Mouse (Mus musculus) adrenal gland, adult (tissue): ENCODE data around the gene Cbr1.
A peak's percentile ranks its signal among the peaks of the same experiment; 100 is the strongest.

Experiments
- DNase-seq, 2 experiments: peaks; one replicate each; pipeline ENCODE4 v3.0.0; 2022 to 2023; ENCODE audit warnings: low spot score in 1 of 2; ENCODE audit not compliant: inconsistent age in 2 of 2

Gene Cbr1

DNA sequence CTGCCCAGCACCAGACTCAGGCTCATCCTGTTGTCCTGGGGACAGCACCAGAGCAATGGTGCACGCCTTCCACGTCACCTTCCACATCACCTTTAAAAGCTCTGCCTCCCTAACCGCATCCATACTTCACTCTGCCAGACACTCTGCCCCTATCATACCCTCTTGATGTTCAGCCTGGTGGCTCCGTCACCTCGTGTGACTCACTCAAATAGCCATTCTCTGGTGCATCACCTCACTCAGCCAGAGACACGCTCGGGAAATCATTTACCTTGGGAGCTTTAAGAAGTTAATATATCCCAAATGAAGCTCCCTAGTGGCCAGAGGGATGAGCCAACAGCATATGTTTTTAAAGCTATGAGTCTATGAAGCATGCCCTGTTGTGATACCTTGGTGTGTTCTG is 8.8 kb upstream of the Cbr1 start:
- peak in 1 of 2 experiments; percentile 73 for DNase-seq

DNA sequence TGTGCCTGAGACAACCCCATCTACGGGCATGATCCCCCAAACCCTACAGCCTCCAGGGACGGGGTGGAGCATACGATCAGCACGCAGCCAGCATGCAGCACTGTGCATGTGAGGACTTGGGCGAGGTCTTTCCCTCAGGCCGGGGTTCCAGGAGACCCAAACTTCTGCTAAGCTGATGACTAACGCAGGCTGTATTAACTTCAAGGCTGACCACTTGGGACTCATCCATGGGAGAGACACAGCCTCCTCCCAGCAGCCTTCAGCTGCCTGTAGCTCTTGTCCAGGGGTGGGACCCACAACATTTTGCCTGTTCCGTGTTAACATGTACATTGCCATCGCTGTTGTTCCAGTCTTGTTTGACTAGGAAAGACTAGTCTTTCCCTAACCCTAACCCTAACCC is 8.1 kb upstream of the Cbr1 start:
- peak; percentile 53 to 79 for DNase-seq

DNA sequence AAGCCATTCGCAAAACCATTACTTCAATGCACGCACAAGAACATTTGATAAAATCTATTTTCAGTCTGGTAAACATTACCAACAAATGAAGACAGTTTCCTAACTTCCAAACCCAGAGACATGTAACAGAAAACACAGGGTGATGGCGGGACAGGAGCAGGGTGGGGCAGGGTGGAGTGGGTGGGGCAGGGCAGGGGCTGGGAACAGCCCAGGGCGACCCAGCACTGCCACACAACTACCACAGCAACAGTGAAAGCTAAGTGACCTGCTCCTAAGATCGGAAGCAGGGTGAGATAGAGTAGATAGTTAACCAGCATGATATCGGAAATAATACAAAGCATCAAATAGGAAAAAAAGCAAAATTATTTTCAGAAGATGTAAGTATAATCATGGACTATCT is 6.2 kb upstream of the Cbr1 start:
- no peak for DNase-seq

DNA sequence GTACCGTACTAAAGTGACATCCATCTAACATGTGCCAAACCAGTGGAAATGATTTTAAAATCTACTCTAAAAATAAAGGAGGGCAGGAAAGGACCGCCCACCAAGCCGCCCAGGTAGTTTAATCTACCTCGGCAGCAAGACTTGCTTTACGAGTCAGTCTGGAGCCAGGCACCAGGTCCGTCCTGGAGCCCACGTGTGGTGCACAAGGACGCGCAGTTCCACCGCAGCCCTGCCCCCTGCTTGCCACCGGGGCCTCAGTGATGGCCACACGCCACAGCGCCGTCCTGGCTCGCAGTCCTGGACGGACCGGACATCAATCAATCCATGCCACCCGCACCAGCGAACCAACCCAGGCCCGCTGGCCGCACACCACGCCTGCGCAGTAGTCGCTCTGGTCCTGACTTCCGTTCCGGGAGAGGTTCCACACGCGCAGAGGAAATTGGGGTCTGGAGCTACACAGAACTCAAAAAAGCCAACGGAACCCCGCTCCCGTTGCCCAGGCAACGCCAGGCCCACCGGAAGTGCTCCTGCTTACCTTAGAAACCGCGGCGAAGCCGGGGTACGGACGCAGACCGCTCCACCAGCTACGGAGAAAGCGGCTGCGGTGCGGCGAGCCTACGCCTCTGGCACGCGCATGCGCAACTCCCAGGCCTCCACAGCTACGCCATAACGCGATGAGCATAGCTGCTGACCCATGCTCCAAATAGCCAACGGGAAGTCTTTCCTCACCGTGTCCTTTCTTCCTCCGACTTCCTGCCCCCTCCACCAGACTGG is 2.0 kb upstream of the Cbr1 start, which contains the start of gene Setd4:
Setd4 (minus strand) TSS at position 625 of the 774 bp plus-strand sequence.
- peak; percentile 96 to 98 for DNase-seq

DNA sequence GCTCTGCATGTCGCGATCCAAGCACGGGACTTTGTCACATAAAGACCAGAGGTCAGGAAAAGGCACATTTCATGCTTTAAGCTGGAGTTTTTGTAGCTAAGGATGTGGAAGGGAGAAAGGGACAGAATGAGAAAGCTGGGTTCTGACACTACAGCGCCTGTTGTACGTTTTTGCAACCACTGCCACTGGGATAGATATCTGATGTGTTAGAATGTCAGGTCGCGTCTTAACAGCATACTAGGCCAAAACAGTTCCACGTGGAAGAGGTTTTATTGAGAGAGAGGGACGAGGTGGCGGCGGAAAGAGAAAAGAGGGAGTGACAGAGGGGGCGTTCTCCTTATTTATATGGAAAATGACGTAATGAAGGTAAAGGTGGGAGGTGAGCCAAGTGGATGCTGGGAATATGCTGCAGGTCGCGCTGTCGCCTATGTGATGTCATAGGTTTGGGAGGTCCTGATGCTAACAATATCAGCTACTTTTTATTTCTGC is 1.1 kb upstream of the Cbr1 start:
- DNase-seq, result peak in 1 of 2 experiments; percentile 14

- peak in 1 of 2 experiments; percentile 13 for DNase-seq
These were observed 493 bp downstream of the Cbr1 start for GRCm38 (mm10) chr16:93606146-93606545.

GRCm38 (mm10) chr16:93607669-93608101 is 2.0 kb downstream of the Cbr1 start:
- DNase-seq, result peak; percentile 89 to 96

DNA sequence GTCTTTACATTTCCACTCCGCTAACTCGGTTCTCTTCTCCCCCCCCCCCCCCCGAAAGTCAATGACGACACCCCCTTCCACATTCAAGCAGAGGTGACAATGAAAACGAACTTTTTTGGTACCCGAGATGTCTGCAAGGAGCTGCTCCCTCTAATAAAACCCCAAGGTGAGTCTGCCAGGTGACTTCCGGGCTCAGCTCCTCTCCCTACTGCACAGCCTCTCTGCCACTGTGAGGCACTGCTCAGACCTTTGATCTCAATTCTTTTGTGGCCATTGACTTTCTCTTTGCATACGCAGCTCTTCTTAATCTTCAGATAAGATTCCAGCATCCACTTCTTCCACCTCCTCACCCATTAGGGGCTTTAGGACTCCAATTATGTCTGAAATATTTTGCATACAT is 3.1 kb downstream of the Cbr1 start:
- peak in 1 of 2 experiments; percentile 4 for DNase-seq

GRCm38 (mm10) chr16:93609796-93610195 is 4.1 kb downstream of the Cbr1 start:
- peak in 1 of 2 experiments; percentile 2 for DNase-seq

DNA sequence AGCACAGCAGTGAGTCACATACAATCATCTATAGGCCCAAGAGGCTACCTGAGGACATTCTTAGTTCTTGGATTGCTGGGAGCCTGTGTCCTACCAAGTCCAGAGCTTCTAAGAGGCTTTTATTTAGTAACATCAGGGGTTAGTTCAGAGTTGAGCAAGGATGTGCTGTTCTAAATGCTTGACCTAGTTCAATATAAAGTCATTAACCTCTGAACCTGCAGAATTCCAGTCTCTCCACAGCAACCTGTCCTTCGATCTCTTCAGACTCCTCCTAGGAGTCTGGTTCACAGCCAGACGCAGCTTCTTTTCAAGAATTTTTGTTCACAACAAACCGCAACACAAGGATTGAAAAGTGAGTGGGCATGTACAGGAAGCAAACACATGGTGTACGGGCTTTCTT is 5.3 kb downstream of the Cbr1 start:
- no peak for DNase-seq

GRCm38 (mm10) chr16:93615118-93615870 is 9.6 kb downstream of the Cbr1 start:
- DNase-seq, result peak; percentile 62 to 91

DNA sequence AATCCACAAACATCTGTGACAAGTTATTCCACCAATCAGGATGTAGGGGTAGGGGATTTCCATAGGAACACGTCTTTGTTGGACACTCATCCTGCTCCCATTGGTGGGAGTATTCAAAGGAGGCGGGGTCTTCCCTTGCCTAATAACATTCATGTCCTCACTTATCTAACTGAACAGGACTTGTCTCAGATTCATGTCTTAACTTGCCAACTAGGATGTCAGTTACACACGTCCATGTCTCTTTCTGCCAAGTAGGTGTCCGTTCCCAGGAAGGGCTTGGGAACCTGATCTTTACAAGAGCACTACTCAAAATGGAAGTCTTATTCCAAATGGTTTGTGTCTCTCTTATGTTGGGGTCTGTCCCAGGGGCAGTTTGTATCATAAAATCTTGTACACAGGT is 18.1 kb downstream of the Cbr1 start:
- peak in 1 of 2 experiments; percentile 18 for DNase-seq

- DNase-seq, result no peak
These were observed 19.0 kb downstream of the Cbr1 start for GRCm38 (mm10) chr16:93624671-93625070.

- peak; percentile 17 to 61 for DNase-seq
These were observed 21.1 kb downstream of the Cbr1 start for GRCm38 (mm10) chr16:93626745-93627144.

GRCm38 (mm10) chr16:93627761-93628400 is 22.2 kb downstream of the Cbr1 start, which contains the start of gene Gm5678:
Gene Gm5678, plus strand, starts transcription at chr16:93628097.
- no peak for DNase-seq

GRCm38 (mm10) chr16:93644006-93644405 is 38.4 kb downstream of the Cbr1 start:
- DNase-seq, result no peak

DNA sequence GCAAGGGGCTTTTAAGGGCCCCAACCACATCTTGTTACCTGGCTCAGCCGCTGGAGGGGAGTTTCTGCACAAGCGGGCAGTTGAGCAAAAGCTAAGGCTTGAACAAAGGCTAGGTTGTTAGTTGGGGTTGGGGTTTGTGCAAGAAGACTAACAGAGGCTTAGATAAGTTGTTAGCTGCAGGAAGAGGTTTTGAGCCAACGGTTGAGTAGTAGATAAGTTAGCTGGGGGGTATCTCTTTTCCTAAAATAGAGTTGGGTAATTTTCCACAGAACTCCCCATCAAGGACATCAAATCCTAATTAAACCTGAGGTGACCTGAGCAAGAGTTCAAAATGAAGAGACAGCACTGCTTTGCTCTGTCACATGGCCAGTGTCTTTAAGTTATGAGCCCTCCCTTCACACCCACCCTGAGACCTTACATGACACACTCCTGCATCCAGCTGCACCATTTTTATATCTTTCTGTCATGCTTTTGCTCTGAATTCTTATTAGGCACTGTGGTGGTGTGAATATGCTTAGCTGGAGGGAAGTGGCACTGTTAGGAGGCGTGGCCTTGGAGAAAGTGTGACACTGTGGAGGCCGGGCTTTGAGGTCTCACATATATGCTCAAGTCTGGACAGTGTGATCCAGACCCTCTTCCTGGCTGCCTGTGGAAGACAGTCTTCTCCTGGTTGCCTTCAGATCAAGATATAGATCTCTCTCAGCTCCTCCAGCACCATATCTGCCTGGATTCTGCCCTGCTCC is 43.0 kb downstream of the Cbr1 start:
- DNase-seq, result no peak
